Mouse (Mus musculus) sigmoid colon, adult 10 weeks (tissue): ENCODE data around the gene C2cd5. TPM values are rescaled to one million over a fixed set of nuclear protein-coding genes. Genes with fewer than 3 reads are reported as not detected.

ENCODE experiments used
- polyA plus RNA-seq: library from polyadenylated mRNA; stranded (reverse); fragments of 350-450 nt; fragmentation: Illumina TruSeq; extraction: RNeasy Lipid Tissue Mini Kit (QIAGEN cat#74804); gene quantifications from one replicate; pipeline ENCODE4 v1.2.3, GENCODE M21; 2014; ENCODE audit warnings: low read depth, low replicate concordance

The C2cd5 gene
- 31.8 TPM for polyA plus RNA-seq

GRCm38 (mm10) chr6:143099681-143100382 is at the start of gene C2cd5:
TSS of gene C2cd5 (minus strand) at chr6:143100141.

GRCm38 (mm10) chr6:142964076-142964530 is 135.8 kb downstream of the C2cd5 start, which contains the start of gene St8sia1:
TSS of gene St8sia1 (minus strand) at chr6:142964452.

Other genes with a start within 250 kb of the C2cd5 start
- gene St8sia1, start 135.7 kb downstream of the C2cd5 start, polyA plus RNA-seq = 1.0 TPM
- 136 TPM for gene Etnk1, start 67.1 kb upstream of the C2cd5 start, polyA plus RNA-seq